Mouse (Mus musculus) urinary bladder, postnatal 25 days (tissue): ENCODE data around the gene Gadd45gip1.

Experiments used
- DNase-seq: peaks from one replicate; pipeline ENCODE4 v3.0.0; 2022; ENCODE audit warnings: low spot score

Gene Gadd45gip1

GRCm38 (mm10) chr8:84856434-84856833 lies 25.1 kb downstream of the Gadd45gip1 start:
- no peak for DNase-seq

DNA sequence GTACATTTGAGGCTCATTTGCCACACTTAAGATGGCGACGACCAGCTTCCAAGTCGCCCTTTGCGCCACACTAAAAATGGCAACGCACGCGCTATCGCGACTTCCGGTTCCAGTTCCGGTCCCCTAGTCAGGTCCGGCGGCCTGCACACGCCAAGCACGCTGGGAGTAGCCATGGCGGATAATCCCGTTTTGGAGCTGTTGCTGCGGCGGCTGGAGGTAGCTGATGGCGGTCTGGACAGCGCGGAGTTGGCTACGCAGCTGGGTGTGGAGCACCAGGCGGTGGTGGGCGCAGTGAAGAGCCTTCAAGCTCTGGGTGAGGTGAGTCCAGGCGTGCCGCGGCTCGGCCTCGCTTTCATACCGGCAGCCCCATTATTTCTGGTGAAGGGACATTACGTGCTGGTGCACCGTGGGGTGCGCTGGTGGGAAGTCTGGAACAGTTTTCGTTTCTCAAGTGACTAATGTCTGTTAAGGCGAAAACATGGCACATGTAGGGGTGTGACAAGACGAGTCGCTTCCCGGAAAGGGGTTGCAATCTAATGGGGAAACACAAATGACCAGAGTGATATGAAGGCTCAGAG lies 25.6 kb downstream of the Gadd45gip1 start, which contains the start of gene Farsa:
TSS of gene Farsa (plus strand) at position 126 of the 578 bp plus-strand sequence.
- DNase-seq, result peak; percentile 90

GRCm38 (mm10) chr8:84871376-84872308 lies 40.3 kb downstream of the Gadd45gip1 start, which contains the start of gene Syce2:
TSS of gene Syce2 (plus strand) at chr8:84872111.
- peak; percentile 81 for DNase-seq

GRCm38 (mm10) chr8:84872309-84872965 lies 41.1 kb downstream of the Gadd45gip1 start:
- DNase-seq, result peak; percentile 29

- DNase-seq, result no peak
These were observed 41.7 kb downstream of the Gadd45gip1 start for GRCm38 (mm10) chr8:84873016-84873415.

DNA sequence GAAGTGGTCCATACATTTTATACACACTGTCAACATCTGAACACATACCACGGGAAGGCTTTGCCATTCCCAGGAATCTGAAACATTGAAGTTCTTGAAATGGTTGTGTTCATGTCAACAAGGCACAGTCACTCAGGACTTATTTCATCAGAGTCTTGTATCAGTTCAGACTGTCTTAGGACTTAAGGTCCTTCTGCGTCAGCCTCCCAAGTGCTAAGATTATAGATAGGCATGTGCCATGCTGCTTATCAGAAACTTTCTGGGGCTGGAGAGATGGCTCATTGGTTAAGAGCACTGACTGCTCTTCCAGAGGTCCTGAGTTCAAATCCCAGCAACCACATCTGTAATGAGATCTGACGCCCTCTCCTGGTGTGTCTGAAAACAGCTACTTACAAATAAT lies 43.0 kb downstream of the Gadd45gip1 start:
- no peak for DNase-seq

DNA sequence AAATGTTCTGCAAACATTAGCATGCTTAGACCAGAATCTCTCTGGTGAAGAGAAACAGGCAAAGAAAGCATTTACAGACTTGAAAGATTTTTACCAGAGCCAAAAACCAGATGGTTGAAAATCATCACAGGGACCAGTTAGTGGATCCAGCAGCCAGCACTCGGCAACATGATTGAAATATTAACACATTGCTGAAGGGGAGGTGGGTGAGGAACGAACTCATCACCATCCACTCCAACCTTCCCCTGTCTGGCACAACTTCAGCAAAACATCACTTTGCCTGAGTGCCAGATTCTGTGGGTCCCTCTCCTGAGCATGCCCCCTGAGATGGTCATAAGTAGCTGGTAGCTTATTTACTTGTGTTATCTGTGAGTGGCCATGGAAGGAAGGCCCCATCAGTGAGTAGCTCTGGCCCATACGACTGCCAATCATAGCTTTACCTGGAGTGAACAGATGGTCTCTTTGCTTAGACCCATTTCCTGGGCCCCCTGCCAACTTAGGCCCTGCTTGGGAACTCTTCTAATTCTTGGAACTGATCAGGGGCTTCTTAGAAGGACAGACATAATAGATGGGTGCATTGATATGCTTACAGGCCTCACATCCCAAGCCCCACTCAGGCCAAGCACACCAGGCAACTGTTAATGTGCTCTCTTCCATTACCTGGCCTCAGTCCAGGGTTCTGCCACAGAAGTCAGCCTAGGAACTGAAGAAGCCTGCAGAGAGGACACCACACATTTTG lies 46.1 kb downstream of the Gadd45gip1 start:
- no peak for DNase-seq

DNA sequence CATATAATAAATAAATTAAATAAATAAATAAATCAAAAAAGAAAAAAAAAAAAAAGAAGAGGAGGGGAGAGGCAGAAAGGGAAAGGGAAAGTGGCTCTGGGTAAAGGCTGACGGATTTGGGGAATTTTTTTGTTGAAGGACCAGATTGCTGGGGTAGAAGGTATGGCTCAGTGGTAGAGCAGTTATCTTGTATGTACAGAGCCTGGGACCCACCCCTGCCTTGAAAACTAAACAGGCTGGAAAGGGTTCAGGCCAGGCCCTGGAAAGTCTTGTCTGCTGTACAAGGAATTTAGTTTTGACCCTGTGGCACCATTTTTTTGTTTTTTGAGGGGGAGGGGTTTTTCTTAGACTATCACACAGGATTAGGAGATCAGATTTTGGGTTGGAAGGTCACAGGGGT lies 47.6 kb downstream of the Gadd45gip1 start:
- DNase-seq, result no peak

DNA sequence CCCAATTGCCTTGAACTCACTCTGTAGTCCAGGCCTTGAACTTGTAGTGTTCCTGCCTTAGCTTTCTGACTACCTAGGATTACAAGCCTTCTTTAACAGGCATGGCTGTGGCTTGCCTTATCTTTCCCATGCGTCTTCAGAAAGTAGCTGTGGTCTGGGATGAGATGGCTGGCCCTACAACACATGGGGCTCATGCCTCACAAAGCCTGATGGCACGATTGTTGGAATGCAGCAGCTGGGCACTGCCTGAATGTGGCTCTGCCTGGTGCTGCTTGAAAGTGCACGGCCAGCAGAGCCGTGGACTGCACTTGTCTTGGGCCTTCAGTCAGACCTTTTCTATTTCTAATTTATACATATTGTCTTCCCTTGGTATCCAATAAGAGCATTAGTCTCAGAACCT lies 53.4 kb downstream of the Gadd45gip1 start:
- no peak for DNase-seq
